Mouse (Mus musculus): ENCODE measurements at regions not wholly inside any gene's neighbourhood (a gene's known extent, or its start where the extent isn't known, plus 50 kb on each side); places are given as distances from the start of the nearest gene placed in this dataset.

- TF ChIP-seq POLR2A (IDR thresholded peaks at IDR 0.05; ENCODE audit: insufficient read length, low read depth) = no peak
- TF ChIP-seq POLR2AphosphoS2 (IDR thresholded peaks at IDR 0.05; ENCODE audit: insufficient read length, low read depth) = no peak
- TF ChIP-seq REST (IDR thresholded peaks at IDR 0.05; ENCODE audit: insufficient read depth, insufficient read length) = no peak
- no peak for TF ChIP-seq MAX (IDR thresholded peaks at IDR 0.05; ENCODE audit: low read depth)
- TF ChIP-seq MYOG (IDR thresholded peaks at IDR 0.05; ENCODE audit: control insufficient read depth in 1 of 3, insufficient read depth in 1 of 3, insufficient read length in 2 of 3, low read depth in 2 of 3) = no peak
- TF ChIP-seq CEBPB (IDR thresholded peaks at IDR 0.05; ENCODE audit: insufficient read depth, poor library complexity, severe bottlenecking) = no peak
- no peak for TF ChIP-seq TCF12 (IDR thresholded peaks at IDR 0.05; ENCODE audit: insufficient read depth, poor library complexity, severe bottlenecking)
- no peak for TF ChIP-seq TCF3 (IDR thresholded peaks at IDR 0.05; ENCODE audit: insufficient read length, low read depth)
- no peak for TF ChIP-seq E2F4 (IDR thresholded peaks at IDR 0.05; ENCODE audit: insufficient read depth)
- TF ChIP-seq SRF (IDR thresholded peaks at IDR 0.05; ENCODE audit: control insufficient read depth, insufficient read length, low read depth) = no peak
- no peak for TF ChIP-seq MYOD1 (IDR thresholded peaks at IDR 0.05; ENCODE audit: control insufficient read depth in 1 of 3, insufficient read length in 2 of 3, low read depth in 2 of 3)
- TF ChIP-seq USF1 (IDR thresholded peaks at IDR 0.05; ENCODE audit: low read depth) = no peak
Measured at GRCm38 (mm10) chr6:98597612-98598011, 255.1 kb upstream of the Gm765 start.

All from myocyte (in vitro differentiated cells).